Mouse (Mus musculus): ENCODE results near the gene Macf1.

- no peak for TF ChIP-seq CTCF (IDR thresholded peaks at IDR 0.05)
- TF ChIP-seq POLR2A (IDR thresholded peaks at IDR 0.05; ENCODE audit: insufficient read depth, low read depth, low read length): no peak
These were observed 232.2 kb downstream of the Macf1 start for GRCm38 (mm10) chr4:123451991-123452390.
